Mouse (Mus musculus): ENCODE measurements at regions not wholly inside any gene's neighbourhood (a gene's known extent, or its start where the extent isn't known, plus 50 kb on each side); places are given as distances from the start of the nearest gene placed in this dataset.

DNA sequence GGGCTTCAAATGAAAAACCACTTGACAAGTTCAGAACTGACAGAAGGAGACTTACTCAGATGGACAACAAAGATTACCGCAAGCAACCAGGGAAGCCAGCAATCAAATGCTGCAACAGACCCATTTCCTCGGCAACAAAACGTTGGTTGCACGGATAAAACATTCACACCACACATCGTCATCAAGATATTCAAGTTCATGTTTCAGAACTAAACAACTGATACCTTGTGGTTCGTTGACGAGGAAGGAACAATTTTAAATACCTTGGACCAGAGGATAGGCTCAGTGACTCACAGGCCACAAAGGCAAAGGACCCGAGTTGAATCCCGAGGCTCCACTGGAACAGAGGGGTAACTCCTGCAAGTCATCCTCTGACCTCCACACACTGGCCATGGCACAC lies 339.1 kb downstream of the Rapgef2 start:
- Histone ChIP-seq H3K27me3 (ENCODE audit: control insufficient read depth, insufficient read depth, low read length) (no peaks in the 10 kb centered on the region), H3K27ac (replicated peaks in 1 of 2; ENCODE audit: control insufficient read depth in 1 of 2, insufficient read depth in 1 of 2, low read depth in 2 of 2, low read length in 2 of 2) (no peak overlapping the region), H3K4me1 (ENCODE audit: control insufficient read depth in 2 of 2, insufficient read depth in 2 of 2, low read length in 2 of 2) (no peaks in the 10 kb centered on the region), H3K9ac (ENCODE audit: low read length) (no peak overlapping the region), H3K4me2 (ENCODE audit: low read length) (no peak overlapping the region), H3K4me3 (ENCODE audit: control insufficient read depth in 1 of 2, insufficient read depth in 1 of 2, low read depth in 1 of 2, low read length in 2 of 2) (no peak overlapping the region), H3K36me3 (ENCODE audit: control insufficient read depth, insufficient read depth, low read length) (no peaks in the 10 kb centered on the region), H3K9me3 (ENCODE audit: control insufficient read depth, low read length) (no peaks in the 10 kb centered on the region)
- WGBS, result 83% methylated on average over 9 of the region's 9 CpGs
- ATAC-seq (ENCODE audit: insufficient number of reproducible peaks, insufficient read depth, low FRiP score, low read depth), result no peak

DNA sequence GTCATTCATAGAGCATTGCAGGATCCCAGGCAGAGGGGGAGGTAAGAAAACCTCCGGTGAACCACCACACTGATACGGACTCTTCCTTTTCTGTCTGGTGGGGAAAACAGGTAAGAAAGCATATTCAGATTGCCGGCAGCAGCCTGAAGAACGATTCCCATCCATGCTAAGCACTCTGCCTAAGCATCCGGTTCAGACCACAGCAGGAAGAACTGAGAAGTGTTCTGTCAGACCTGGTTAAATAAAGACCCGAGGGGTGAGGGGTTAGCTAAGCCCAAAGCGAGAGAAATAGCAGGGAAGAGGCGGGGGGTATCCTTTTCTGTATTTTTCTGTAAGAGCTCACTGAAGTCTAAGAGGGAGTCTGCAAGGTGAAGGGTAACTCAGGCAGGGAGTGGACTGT lies 342.1 kb downstream of the Rapgef2 start:
- Histone ChIP-seq H3K36me3 (ENCODE audit: control insufficient read depth, insufficient read depth, low read length) (no peaks in the 10 kb centered on the region), H3K4me2 (ENCODE audit: low read length) (no peak overlapping the region), H3K4me1 (ENCODE audit: control insufficient read depth in 2 of 2, insufficient read depth in 2 of 2, low read length in 2 of 2) (no peaks in the 10 kb centered on the region), H3K27me3 (ENCODE audit: control insufficient read depth, insufficient read depth, low read length) (no peaks in the 10 kb centered on the region), H3K9me3 (ENCODE audit: control insufficient read depth, low read length) (no peaks in the 10 kb centered on the region), H3K27ac (replicated peaks in 1 of 2; ENCODE audit: control insufficient read depth in 1 of 2, insufficient read depth in 1 of 2, low read depth in 2 of 2, low read length in 2 of 2) (no peak overlapping the region), H3K9ac (ENCODE audit: low read length) (no peak overlapping the region), H3K4me3 (ENCODE audit: control insufficient read depth in 1 of 2, insufficient read depth in 1 of 2, low read depth in 1 of 2, low read length in 2 of 2) (no peak overlapping the region)
- no peak for ATAC-seq (ENCODE audit: insufficient number of reproducible peaks, insufficient read depth, low FRiP score, low read depth)
- 73% methylated on average over 8 of the region's 8 CpGs for WGBS

DNA sequence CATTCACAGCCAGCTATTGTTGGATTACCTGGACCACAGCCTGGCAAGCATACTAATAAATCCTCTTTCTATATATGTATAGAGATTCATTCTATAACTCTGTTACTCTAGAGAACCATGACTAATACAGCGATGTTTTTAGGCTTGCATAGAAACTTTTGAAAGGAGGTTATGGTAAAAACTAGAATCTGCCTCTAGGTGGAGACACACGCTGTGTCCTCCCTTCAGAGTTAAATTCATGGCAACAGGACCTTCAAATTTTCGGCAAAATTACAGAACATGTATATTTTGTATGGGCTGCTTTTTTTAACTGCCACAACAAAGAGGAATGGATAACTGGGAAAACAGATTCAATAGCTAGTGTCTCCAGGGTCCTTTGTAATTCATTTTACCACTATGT lies 353.3 kb downstream of the Rapgef2 start:
- H3K27ac ChIP-seq (replicated peaks in 1 of 2; ENCODE audit: control insufficient read depth in 1 of 2, insufficient read depth in 1 of 2, low read depth in 2 of 2, low read length in 2 of 2), result no peak overlapping the region

DNA sequence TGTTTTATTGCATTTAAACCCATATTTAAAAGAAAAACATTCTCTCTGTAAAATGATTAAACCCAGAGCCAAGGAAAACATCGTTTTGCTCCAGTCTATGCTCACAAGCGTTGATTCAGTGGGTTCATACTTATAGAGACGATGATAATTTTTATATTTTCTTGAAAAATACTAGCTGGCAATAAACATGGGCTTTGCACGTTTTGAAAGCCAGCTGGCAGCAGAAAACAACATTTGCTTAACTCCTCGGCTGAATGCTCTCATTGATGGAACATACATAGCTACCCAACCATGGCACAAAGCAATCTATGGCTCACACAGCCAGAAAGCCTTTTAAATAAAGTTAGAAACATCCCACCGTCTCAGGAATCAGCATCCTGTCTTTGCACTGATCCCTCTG lies 366.5 kb downstream of the Rapgef2 start:
- H3K4me3 ChIP-seq (ENCODE audit: control insufficient read depth in 1 of 2, insufficient read depth in 1 of 2, low read depth in 1 of 2, low read length in 2 of 2), result no peak overlapping the region
- H3K9ac ChIP-seq (ENCODE audit: low read length), result no peak overlapping the region
- no peaks in the 10 kb centered on the region for H3K27me3 ChIP-seq (ENCODE audit: control insufficient read depth, insufficient read depth, low read length)
- no peaks in the 10 kb centered on the region for H3K9me3 ChIP-seq (ENCODE audit: control insufficient read depth, low read length)
- no peak overlapping the region for H3K4me2 ChIP-seq (ENCODE audit: low read length)
- ATAC-seq (ENCODE audit: insufficient number of reproducible peaks, insufficient read depth, low FRiP score, low read depth), result no peak
- no peaks in the 10 kb centered on the region for H3K36me3 ChIP-seq (ENCODE audit: control insufficient read depth, insufficient read depth, low read length)
- no peak overlapping the region for H3K27ac ChIP-seq (replicated peaks in 1 of 2; ENCODE audit: control insufficient read depth in 1 of 2, insufficient read depth in 1 of 2, low read depth in 2 of 2, low read length in 2 of 2)
- 49% methylated on average over 6 of the region's 6 CpGs for WGBS
- no peaks in the 10 kb centered on the region for H3K4me1 ChIP-seq (ENCODE audit: control insufficient read depth in 2 of 2, insufficient read depth in 2 of 2, low read length in 2 of 2)

More for the DNA sequence above, 353.3 kb downstream of the Rapgef2 start:
- ATAC-seq (ENCODE audit: insufficient number of reproducible peaks, insufficient read depth, low FRiP score, low read depth), result no peak
- Histone ChIP-seq H3K27me3 (ENCODE audit: control insufficient read depth, insufficient read depth, low read length) (no peaks in the 10 kb centered on the region), H3K4me2 (ENCODE audit: low read length) (no peak overlapping the region), H3K9ac (ENCODE audit: low read length) (no peak overlapping the region), H3K36me3 (ENCODE audit: control insufficient read depth, insufficient read depth, low read length) (no peaks in the 10 kb centered on the region), H3K4me1 (ENCODE audit: control insufficient read depth in 2 of 2, insufficient read depth in 2 of 2, low read length in 2 of 2) (no peaks in the 10 kb centered on the region), H3K9me3 (ENCODE audit: control insufficient read depth, low read length) (no peaks in the 10 kb centered on the region), H3K4me3 (ENCODE audit: control insufficient read depth in 1 of 2, insufficient read depth in 1 of 2, low read depth in 1 of 2, low read length in 2 of 2) (no peak overlapping the region)
- 77% methylated on average over 3 of the region's 3 CpGs for WGBS

DNA sequence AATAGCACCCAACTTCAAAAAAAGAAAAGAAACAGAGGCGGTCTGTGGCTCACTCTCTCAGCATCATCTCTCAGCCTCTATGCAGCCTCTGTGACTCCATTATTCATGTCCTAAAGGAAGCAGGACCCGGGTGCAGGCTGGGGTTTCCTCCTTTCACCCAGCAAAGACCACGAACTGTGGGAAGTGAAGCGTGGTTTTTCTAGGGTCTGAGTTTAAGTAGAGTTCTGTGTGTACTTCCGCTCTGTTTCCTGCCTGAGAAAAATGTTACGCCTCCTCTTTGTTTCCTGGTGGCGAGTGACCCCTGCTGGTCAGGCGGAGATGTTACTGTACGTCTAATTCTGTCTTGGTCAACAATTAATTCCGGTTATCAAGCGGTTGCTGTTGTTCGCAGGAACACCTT lies 366.9 kb downstream of the Rapgef2 start:
- peak overlapping the region in 1 of 2 experiments; percentile 27; a peak in 1 of 4 replicates for H3K27ac ChIP-seq (replicated peaks in 1 of 2; ENCODE audit: control insufficient read depth in 1 of 2, insufficient read depth in 1 of 2, low read depth in 2 of 2, low read length in 2 of 2)
- no peaks in the 10 kb centered on the region for H3K4me1 ChIP-seq (ENCODE audit: control insufficient read depth in 2 of 2, insufficient read depth in 2 of 2, low read length in 2 of 2)
- no peaks in the 10 kb centered on the region for H3K27me3 ChIP-seq (ENCODE audit: control insufficient read depth, insufficient read depth, low read length)
- H3K36me3 ChIP-seq (ENCODE audit: control insufficient read depth, insufficient read depth, low read length), result no peaks in the 10 kb centered on the region
- peak overlapping the region; percentile 25 to 33 for H3K4me3 ChIP-seq (ENCODE audit: control insufficient read depth in 1 of 2, insufficient read depth in 1 of 2, low read depth in 1 of 2, low read length in 2 of 2)
- H3K9me3 ChIP-seq (ENCODE audit: control insufficient read depth, low read length), result no peaks in the 10 kb centered on the region
- 20% methylated on average over 12 of the region's 12 CpGs for WGBS
- peak overlapping the region; percentile 64 for H3K4me2 ChIP-seq (ENCODE audit: low read length)
- H3K9ac ChIP-seq (ENCODE audit: low read length), result peak overlapping the region; percentile 54; the same call in 1 of the 2 replicates
- no peak for ATAC-seq (ENCODE audit: insufficient number of reproducible peaks, insufficient read depth, low FRiP score, low read depth)

DNA sequence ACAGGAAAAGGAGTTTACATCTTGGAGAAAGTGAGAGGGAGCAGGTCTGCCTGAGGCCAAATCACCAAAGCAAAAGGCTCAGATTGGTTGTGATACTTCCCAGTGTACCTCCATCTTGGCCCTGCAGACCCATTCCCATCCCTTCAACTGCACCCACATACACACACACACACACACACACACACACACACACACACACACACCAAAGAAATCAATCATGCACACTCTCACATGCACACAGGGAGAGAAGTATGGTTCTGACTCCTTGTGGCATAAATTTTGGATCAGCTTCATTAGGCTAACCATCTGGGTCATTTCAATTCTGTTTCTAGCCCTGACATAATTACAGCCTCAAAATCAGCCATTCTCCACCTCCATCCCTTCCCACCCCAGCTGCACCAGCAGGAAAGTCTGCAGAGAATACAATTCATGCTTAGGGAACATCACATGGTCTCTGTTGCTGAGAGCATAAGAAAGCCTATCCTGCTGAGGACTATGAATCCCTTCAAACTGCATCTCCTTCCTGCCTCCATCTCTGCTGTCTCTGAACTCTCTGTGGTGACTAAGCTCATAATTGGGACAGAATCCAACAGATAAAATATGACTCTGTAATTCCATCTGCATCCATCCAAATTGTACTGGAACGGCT lies 378.0 kb downstream of the Rapgef2 start:
- H3K9ac ChIP-seq (ENCODE audit: low read length), result no peak overlapping the region
- H3K27ac ChIP-seq (replicated peaks in 1 of 2; ENCODE audit: control insufficient read depth in 1 of 2, insufficient read depth in 1 of 2, low read depth in 2 of 2, low read length in 2 of 2), result no peak overlapping the region
- H3K4me3 ChIP-seq (ENCODE audit: control insufficient read depth in 1 of 2, insufficient read depth in 1 of 2, low read depth in 1 of 2, low read length in 2 of 2), result no peak overlapping the region
- no peaks in the 10 kb centered on the region for H3K4me1 ChIP-seq (ENCODE audit: control insufficient read depth in 2 of 2, insufficient read depth in 2 of 2, low read length in 2 of 2)
- no peaks in the 10 kb centered on the region for H3K27me3 ChIP-seq (ENCODE audit: control insufficient read depth, insufficient read depth, low read length)
- no peak for ATAC-seq (ENCODE audit: insufficient number of reproducible peaks, insufficient read depth, low FRiP score, low read depth)
- no peaks in the 10 kb centered on the region for H3K36me3 ChIP-seq (ENCODE audit: control insufficient read depth, insufficient read depth, low read length)
- H3K4me2 ChIP-seq (ENCODE audit: low read length), result no peak overlapping the region
- H3K9me3 ChIP-seq (ENCODE audit: control insufficient read depth, low read length), result no peaks in the 10 kb centered on the region
- WGBS, result 70% methylated on average over 1 of the region's 1 CpGs

DNA sequence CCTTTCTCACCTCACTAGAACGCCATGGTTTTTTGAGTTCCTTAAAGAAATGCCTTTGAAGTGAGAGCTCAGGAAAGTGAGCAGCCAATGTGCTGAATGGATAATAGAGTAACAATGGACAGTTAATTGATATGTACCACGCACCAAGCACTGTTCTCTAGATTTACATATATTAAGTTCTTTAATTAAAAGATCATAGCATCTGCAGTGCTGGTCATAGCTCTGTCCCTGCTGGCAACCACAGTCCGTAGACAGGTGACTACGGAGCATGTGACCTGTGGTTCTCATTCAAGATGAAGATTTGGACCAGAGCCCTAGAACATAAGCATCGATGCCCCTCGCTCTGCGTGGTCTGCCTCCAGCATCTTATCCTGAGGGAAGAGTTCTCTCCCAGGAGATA lies 378.5 kb downstream of the Rapgef2 start:
- H3K27me3 ChIP-seq (ENCODE audit: control insufficient read depth, insufficient read depth, low read length), result no peaks in the 10 kb centered on the region
- H3K9me3 ChIP-seq (ENCODE audit: control insufficient read depth, low read length), result no peaks in the 10 kb centered on the region
- no peaks in the 10 kb centered on the region for H3K4me1 ChIP-seq (ENCODE audit: control insufficient read depth in 2 of 2, insufficient read depth in 2 of 2, low read length in 2 of 2)
- no peak overlapping the region for H3K9ac ChIP-seq (ENCODE audit: low read length)
- no peak overlapping the region for H3K4me3 ChIP-seq (ENCODE audit: control insufficient read depth in 1 of 2, insufficient read depth in 1 of 2, low read depth in 1 of 2, low read length in 2 of 2)
- H3K27ac ChIP-seq (replicated peaks in 1 of 2; ENCODE audit: control insufficient read depth in 1 of 2, insufficient read depth in 1 of 2, low read depth in 2 of 2, low read length in 2 of 2), result no peak overlapping the region
- no peaks in the 10 kb centered on the region for H3K36me3 ChIP-seq (ENCODE audit: control insufficient read depth, insufficient read depth, low read length)
- H3K4me2 ChIP-seq (ENCODE audit: low read length), result no peak overlapping the region
- no peak for ATAC-seq (ENCODE audit: insufficient number of reproducible peaks, insufficient read depth, low FRiP score, low read depth)
- 82% methylated on average over 7 of the region's 7 CpGs for WGBS

Measured in heart, embryonic 14.5 days (tissue).